ENCODE assay signal across 22 mouse cellular contexts in genomic region chr9:120653170-120653569, GRCm38 (mm10).
A peak's percentile ranks its signal among the peaks of the same experiment; 100 is the strongest.
DNase-seq lines count a peak whose midpoint lies in the region; ATAC-seq and TF ChIP-seq lines count a peak whose summit lies in the region.
"Had no signal": no experiment of that assay in that cellular context is flagged by ENCODE, and none has a peak within 500 bp of the region (broad histone marks: within the 10 kb centered on the region; RNA-seq: fewer than 3 reads in every experiment).

No protein-coding gene starts in this region.

- no peaks in the 10 kb centered on the region for H3K9me3 ChIP-seq in midbrain, embryonic 10.5 days (replicated peaks)
- no peaks in the 10 kb centered on the region for H3K9me3 ChIP-seq in midbrain, embryonic 16.5 days (replicated peaks; ENCODE audit: control insufficient read depth, low read length, poor library complexity, severe bottlenecking)
- H3K9me3 ChIP-seq in hindbrain, embryonic 11.5 days (ENCODE audit: control insufficient read depth, low read length), result no peaks in the 10 kb centered on the region
- no peaks in the 10 kb centered on the region for H3K9me3 ChIP-seq in hindbrain, postnatal 0 days (ENCODE audit: low read length)
- no peaks in the 10 kb centered on the region for H3K9me3 ChIP-seq in neural tube, embryonic 12.5 days
- H3K9me3 ChIP-seq: liver, embryonic 13.5 days had no signal

- H3K9ac ChIP-seq in midbrain, embryonic 16.5 days (ENCODE audit: low read depth, low read length), result no peak overlapping the region; the same call in 1 of the 2 replicates
- H3K9ac ChIP-seq in hindbrain, embryonic 11.5 days (ENCODE audit: low read depth, low read length), result no peak overlapping the region
- no peak overlapping the region for H3K9ac ChIP-seq in hindbrain, postnatal 0 days (replicated peaks; ENCODE audit: low read length)
- no peak overlapping the region for H3K9ac ChIP-seq in neural tube, embryonic 12.5 days
- H3K9ac ChIP-seq: liver, embryonic 13.5 days; lung, embryonic 14.5 days had no signal

- 82% methylated on average over 5 of the region's 5 CpGs for WGBS in midbrain, embryonic 10.5 days
- 51% methylated on average over 5 of the region's 5 CpGs for WGBS in midbrain, embryonic 16.5 days
- 45% methylated on average over 5 of the region's 5 CpGs for WGBS in hindbrain, embryonic 11.5 days
- 33% methylated on average over 5 of the region's 5 CpGs for WGBS in hindbrain, postnatal 0 days
- WGBS in neural tube, embryonic 12.5 days, result 34% methylated on average over 5 of the region's 5 CpGs

- no peak for ATAC-seq in midbrain, embryonic 16.5 days
- peak; percentile 75 for ATAC-seq in hindbrain, embryonic 11.5 days (ENCODE audit: low FRiP score)
- peak; percentile 44 for ATAC-seq in hindbrain, postnatal 0 days
- 0 out of 2 replicates have a peak, but pooled peaks have one; percentile 29 for ATAC-seq in neural tube, embryonic 12.5 days (ENCODE audit: low FRiP score, low read depth)
- ATAC-seq in megakaryocyte, adult 5-6 weeks (ENCODE audit: poor library complexity, severe bottlenecking), result no peak
- ATAC-seq: forebrain, embryonic 16.5 days had no signal

- no peak overlapping the region for H3K4me2 ChIP-seq in midbrain, embryonic 16.5 days (ENCODE audit: low read length)
- H3K4me2 ChIP-seq in hindbrain, embryonic 11.5 days (replicated peaks; ENCODE audit: low read depth, low read length), result no peak overlapping the region
- no peak overlapping the region for H3K4me2 ChIP-seq in hindbrain, postnatal 0 days (ENCODE audit: low read depth, low read length)
- H3K4me2 ChIP-seq in neural tube, embryonic 12.5 days (replicated peaks), result peak overlapping the region; percentile 29
- H3K4me2 ChIP-seq: liver, embryonic 13.5 days; lung, embryonic 14.5 days had no signal

- H3K36me3 ChIP-seq in midbrain, embryonic 10.5 days, result no peaks in the 10 kb centered on the region
- H3K36me3 ChIP-seq in midbrain, embryonic 16.5 days (ENCODE audit: control insufficient read depth, insufficient read depth, low read length), result no peaks in the 10 kb centered on the region
- no peaks in the 10 kb centered on the region for H3K36me3 ChIP-seq in hindbrain, embryonic 11.5 days (ENCODE audit: control insufficient read depth, insufficient read depth, low read length)
- no peaks in the 10 kb centered on the region for H3K36me3 ChIP-seq in hindbrain, postnatal 0 days (ENCODE audit: insufficient read depth, low read length)
- H3K36me3 ChIP-seq in neural tube, embryonic 12.5 days, result no peaks in the 10 kb centered on the region
- H3K36me3 ChIP-seq: liver, embryonic 13.5 days had no signal

- peaks cover 31% of the 10 kb centered on the region for H3K4me1 ChIP-seq in midbrain, embryonic 10.5 days
- peaks cover 10% of the 10 kb centered on the region; the same call in 1 of the 2 replicates for H3K4me1 ChIP-seq in midbrain, embryonic 16.5 days (ENCODE audit: control insufficient read depth, insufficient read depth, low read length)
- peaks cover 3% of the 10 kb centered on the region for H3K4me1 ChIP-seq in hindbrain, embryonic 11.5 days (replicated peaks; ENCODE audit: control insufficient read depth, insufficient read depth, low read length)
- no peaks in the 10 kb centered on the region for H3K4me1 ChIP-seq in hindbrain, postnatal 0 days (ENCODE audit: insufficient read depth, low read length)
- H3K4me1 ChIP-seq in neural tube, embryonic 12.5 days, result peaks cover 13% of the 10 kb centered on the region
- H3K4me1 ChIP-seq: liver, embryonic 13.5 days had no signal

- DNase-seq in midbrain, embryonic 10.5 days (ENCODE audit: low spot score), result no peak
- DNase-seq in hindbrain, embryonic 11.5 days (ENCODE audit: low spot score), result peak; percentile 33
- DNase-seq in hindbrain, postnatal 0 days (ENCODE audit: low spot score), result peak; percentile 36
- no peak for DNase-seq in urinary bladder, postnatal 10 days (ENCODE audit: low spot score)
- no peak for DNase-seq in cerebellum, adult 9-11 months
- DNase-seq: adrenal gland, postnatal 25 days; B cell, adult 2 months; cerebellum, adult 11-12 months; gastrocnemius, postnatal 25 days; kidney, adult 2 months; kidney, postnatal 14 days; liver, embryonic 13.5 days; lung, embryonic 14.5 days; lung, postnatal 36 days; right cerebral cortex, postnatal 14 days; thymus, postnatal 36 days had no signal

- H3K27ac ChIP-seq in midbrain, embryonic 10.5 days (replicated peaks), result peak overlapping the region; percentile 42; the same call in 1 of the 2 replicates
- no peak overlapping the region for H3K27ac ChIP-seq in midbrain, embryonic 16.5 days (ENCODE audit: low read length)
- H3K27ac ChIP-seq in hindbrain, embryonic 11.5 days (ENCODE audit: low read depth, low read length), result peak overlapping the region; percentile 45; the same call in 1 of the 2 replicates
- 0 out of 2 replicates have a peak overlapping the region, but pooled peaks have one; percentile 20 for H3K27ac ChIP-seq in hindbrain, postnatal 0 days
- H3K27ac ChIP-seq in neural tube, embryonic 12.5 days, result no peak overlapping the region
- H3K27ac ChIP-seq: layer of hippocampus, adult 2 months; left cerebral cortex, adult 2 months; liver, embryonic 13.5 days had no signal

- TF ChIP-seq CTCF in hindbrain, postnatal 0 days (IDR thresholded peaks at IDR 0.05; ENCODE audit: low read depth), result no peak

- no peak overlapping the region for H3K4me3 ChIP-seq in midbrain, embryonic 10.5 days
- no peak overlapping the region for H3K4me3 ChIP-seq in midbrain, embryonic 16.5 days (ENCODE audit: low read depth, low read length)
- no peak overlapping the region for H3K4me3 ChIP-seq in hindbrain, embryonic 11.5 days (ENCODE audit: low read depth, low read length)
- H3K4me3 ChIP-seq in hindbrain, postnatal 0 days (ENCODE audit: low read length), result no peak overlapping the region
- no peak overlapping the region for H3K4me3 ChIP-seq in neural tube, embryonic 12.5 days
- H3K4me3 ChIP-seq: layer of hippocampus, adult 2 months; left cerebral cortex, adult 2 months; liver, embryonic 13.5 days had no signal

- no peaks in the 10 kb centered on the region for H3K27me3 ChIP-seq in midbrain, embryonic 10.5 days (ENCODE audit: low read depth, poor library complexity, severe bottlenecking)
- H3K27me3 ChIP-seq in midbrain, embryonic 16.5 days (ENCODE audit: control insufficient read depth, insufficient read depth, low read depth, low read length), result no peaks in the 10 kb centered on the region
- no peaks in the 10 kb centered on the region for H3K27me3 ChIP-seq in hindbrain, embryonic 11.5 days (ENCODE audit: control insufficient read depth, insufficient read depth, low read length)
- H3K27me3 ChIP-seq in hindbrain, postnatal 0 days (ENCODE audit: insufficient read depth, low read length), result no peaks in the 10 kb centered on the region
- no peaks in the 10 kb centered on the region; the same call in 1 of the 2 replicates for H3K27me3 ChIP-seq in neural tube, embryonic 12.5 days (replicated peaks)

Comparison
In these comparisons a context has a peak if more than half of its experiments do, and no peak if none do; other contexts are left out.
1. H3K27ac ChIP-seq: peak in midbrain, embryonic 10.5 days (single experiment), hindbrain, embryonic 11.5 days (single experiment) and hindbrain, postnatal 0 days (single experiment); none in midbrain, embryonic 16.5 days (single experiment) and neural tube, embryonic 12.5 days (single experiment).
2. DNase-seq: peak in hindbrain, embryonic 11.5 days (single experiment) and hindbrain, postnatal 0 days (single experiment); none in midbrain, embryonic 10.5 days (single experiment), urinary bladder, postnatal 10 days (single experiment) and cerebellum, adult 9-11 months (single experiment).
3. ATAC-seq: peak in hindbrain, embryonic 11.5 days (single experiment), hindbrain, postnatal 0 days (single experiment) and neural tube, embryonic 12.5 days (single experiment); none in midbrain, embryonic 16.5 days (single experiment) and megakaryocyte, adult 5-6 weeks (single experiment).